Mouse (Mus musculus): Measurements from ENCODE around the gene Rere.

The Rere gene

GRCm38 (mm10) chr4:150568318-150569134 is 287.1 kb downstream of the Rere start:
- no peak for ATAC-seq (ENCODE audit: insufficient number of reproducible peaks, low FRiP score, low TSS enrichment)

- peak; percentile 78 for ATAC-seq (ENCODE audit: insufficient number of reproducible peaks, low FRiP score, low TSS enrichment)
These were observed 287.8 kb downstream of the Rere start for GRCm38 (mm10) chr4:150569135-150569833.

- 0 out of 2 replicates have a peak, but pooled peaks have one; percentile 26 for ATAC-seq (ENCODE audit: insufficient number of reproducible peaks, low FRiP score, low TSS enrichment)
These were observed 288.6 kb downstream of the Rere start for GRCm38 (mm10) chr4:150569834-150570571.

GRCm38 (mm10) chr4:150570793-150571192 is 289.3 kb downstream of the Rere start:
- no peak for ATAC-seq (ENCODE audit: insufficient number of reproducible peaks, low FRiP score, low TSS enrichment)

- no peak for ATAC-seq (ENCODE audit: insufficient number of reproducible peaks, low FRiP score, low TSS enrichment)
These were observed 290.8 kb downstream of the Rere start for GRCm38 (mm10) chr4:150572104-150572691.

- ATAC-seq (ENCODE audit: insufficient number of reproducible peaks, low FRiP score, low TSS enrichment) = no peak
These were observed 291.5 kb downstream of the Rere start for GRCm38 (mm10) chr4:150572938-150573337.

GRCm38 (mm10) chr4:150575363-150576092 is 294.1 kb downstream of the Rere start:
- no peak for ATAC-seq (ENCODE audit: insufficient number of reproducible peaks, low FRiP score, low TSS enrichment)

- ATAC-seq (ENCODE audit: insufficient number of reproducible peaks, low FRiP score, low TSS enrichment) = no peak
These were observed 294.9 kb downstream of the Rere start for GRCm38 (mm10) chr4:150576339-150576738.

GRCm38 (mm10) chr4:150578021-150578420 is 296.6 kb downstream of the Rere start:
- ATAC-seq (ENCODE audit: insufficient number of reproducible peaks, low FRiP score, low TSS enrichment) = no peak

GRCm38 (mm10) chr4:150581931-150582723 is 300.7 kb downstream of the Rere start:
- no peak for ATAC-seq (ENCODE audit: insufficient number of reproducible peaks, low FRiP score, low TSS enrichment)

GRCm38 (mm10) chr4:150582966-150583776 is 301.7 kb downstream of the Rere start:
- ATAC-seq (ENCODE audit: insufficient number of reproducible peaks, low FRiP score, low TSS enrichment) = peak; percentile 67

GRCm38 (mm10) chr4:150583777-150584135 is 302.3 kb downstream of the Rere start:
- ATAC-seq (ENCODE audit: insufficient number of reproducible peaks, low FRiP score, low TSS enrichment) = no peak

- no peak for ATAC-seq (ENCODE audit: insufficient number of reproducible peaks, low FRiP score, low TSS enrichment)
These were observed 304.4 kb downstream of the Rere start for GRCm38 (mm10) chr4:150585800-150586199.

- no peak for ATAC-seq (ENCODE audit: insufficient number of reproducible peaks, low FRiP score, low TSS enrichment)
These were observed 304.8 kb downstream of the Rere start for GRCm38 (mm10) chr4:150586275-150586674.

GRCm38 (mm10) chr4:150587597-150588299 is 306.3 kb downstream of the Rere start:
- ATAC-seq (ENCODE audit: insufficient number of reproducible peaks, low FRiP score, low TSS enrichment) = no peak

GRCm38 (mm10) chr4:150588300-150588621 is 306.8 kb downstream of the Rere start:
- no peak for ATAC-seq (ENCODE audit: insufficient number of reproducible peaks, low FRiP score, low TSS enrichment)

- ATAC-seq (ENCODE audit: insufficient number of reproducible peaks, low FRiP score, low TSS enrichment) = no peak
These were observed 309.3 kb downstream of the Rere start for GRCm38 (mm10) chr4:150590621-150591282.
